Mouse (Mus musculus) CH12.LX (cell line): ENCODE results near the gene 4933428G20Rik.

Experiments used
- CTCF ChIP-seq, 2 experiments: IDR thresholded peaks in 1 of 2; conservative IDR thresholded peaks in 1 of 2; 2 replicates each; pipeline ENCODE4 v1.5.1; 2011 to 2012; ENCODE audit warnings: low read depth in 2 of 2, low read length in 2 of 2, improper control_type of control experiment in 1 of 2, inconsistent platforms in 1 of 2, mild to moderate bottlenecking in 1 of 2, moderate library complexity in 1 of 2
- E2F4 ChIP-seq: IDR thresholded peaks from 2 replicates; pipeline ENCODE4 v1.6.1; 2011; ENCODE audit warnings: low read depth, low read length, improper control_type of control experiment; ENCODE audit not compliant: insufficient replicate concordance
- MAX ChIP-seq: IDR thresholded peaks from 2 replicates; pipeline ENCODE4 v1.6.1; 2011; ENCODE audit warnings: low read length, improper control_type of control experiment
- MXI1 ChIP-seq: IDR thresholded peaks from 2 replicates; pipeline ENCODE4 v1.6.1; 2011; ENCODE audit warnings: mild to moderate bottlenecking, low read depth, low read length, improper control_type of control experiment
- NELFE ChIP-seq: IDR thresholded peaks from 2 replicates; pipeline ENCODE4 v1.6.1; 2011; ENCODE audit warnings: low read depth, low read length, improper control_type of control experiment
- POLR2A ChIP-seq: IDR thresholded peaks from 2 replicates; pipeline ENCODE4 v1.6.1; 2011; ENCODE audit warnings: low read depth, mild to moderate bottlenecking, improper control_type of control experiment, low read length
- TBP ChIP-seq: conservative IDR thresholded peaks from 2 replicates; pipeline ENCODE4 v1.6.1; 2011; ENCODE audit warnings: low read depth, low read length, improper control_type of control experiment
- ZMIZ1 ChIP-seq: IDR thresholded peaks from 2 replicates; pipeline ENCODE4 v1.6.1; 2012; ENCODE audit warnings: low read depth, mild to moderate bottlenecking, inconsistent platforms, low read length, improper control_type of control experiment
- ZNF384 ChIP-seq: IDR thresholded peaks from 2 replicates; pipeline ENCODE4 v1.6.1; 2012; ENCODE audit warnings: low read depth, low read length, improper control_type of control experiment, inconsistent platforms

GRCm38 (mm10) chr11:97463991-97464390 is 36.1 kb downstream of the 4933428G20Rik start:
- TF ChIP-seq NELFE (no peak), E2F4 (no peak), TBP (no peak), ZNF384 (no peak), POLR2A (no peak), MAX (no peak), CTCF (conservative IDR thresholded peaks at IDR 0.05 in 1 of 2, IDR thresholded peaks at IDR 0.05 in 1 of 2; ENCODE audit: low read depth in 2 of 2, low read length in 2 of 2) (no peak), ZMIZ1 (no peak), MXI1 (no peak)
